Mouse (Mus musculus): ENCODE measurements around the gene Gm20517. TPM values are rescaled to one million over a fixed set of nuclear protein-coding genes. Genes with fewer than 3 reads are reported as not detected.
A peak's percentile ranks its signal among the peaks of the same experiment; 100 is the strongest.

The Gm20517 gene
- polyA plus RNA-seq, 1 experiment: 1.5 TPM

DNA sequence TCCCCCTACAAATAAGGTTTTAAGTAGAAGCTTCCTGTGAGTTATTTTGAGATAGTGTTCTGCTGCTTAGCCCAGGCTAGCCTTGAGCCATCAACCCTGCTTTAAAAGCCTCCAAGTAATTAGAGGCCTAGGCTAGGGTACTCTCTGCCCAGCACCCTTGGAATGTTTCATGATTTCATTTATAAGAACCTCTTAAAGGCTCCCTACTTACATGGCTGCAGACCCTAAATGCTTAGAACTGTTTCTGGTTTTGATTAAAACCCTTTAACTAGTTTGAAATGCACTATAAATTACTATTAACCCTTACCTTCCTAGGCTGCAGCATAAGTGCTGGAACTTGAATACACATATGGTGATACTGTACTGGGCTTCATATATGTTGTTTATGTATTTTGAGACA, 39.0 kb upstream of the Gm20517 start:
- H3ac ChIP-seq (ENCODE audit: control insufficient read depth, insufficient read length): no peak overlapping the region
- H3K4me2 ChIP-seq (ENCODE audit: low read depth): no peak overlapping the region
- H3K4me3 ChIP-seq: no peak overlapping the region
- H3K79me2 ChIP-seq (ENCODE audit: control insufficient read depth, insufficient read depth): no peaks in the 10 kb centered on the region
- no peaks in the 10 kb centered on the region for H3K36me3 ChIP-seq (ENCODE audit: control insufficient read depth, insufficient read depth)
- TF ChIP-seq USF1 (IDR thresholded peaks at IDR 0.05; ENCODE audit: low read depth): no peak
- TF ChIP-seq MYOG (IDR thresholded peaks at IDR 0.05; ENCODE audit: control insufficient read depth in 1 of 3, insufficient read depth in 1 of 3, insufficient read length in 2 of 3, low read depth in 2 of 3): no peak
- no peak for TF ChIP-seq MYOD1 (IDR thresholded peaks at IDR 0.05; ENCODE audit: control insufficient read depth in 1 of 3, insufficient read length in 2 of 3, low read depth in 2 of 3)
- no peak for TF ChIP-seq TCF12 (IDR thresholded peaks at IDR 0.05; ENCODE audit: insufficient read depth, poor library complexity, severe bottlenecking)
- no peak for TF ChIP-seq E2F4 (IDR thresholded peaks at IDR 0.05; ENCODE audit: insufficient read depth)
- TF ChIP-seq REST (IDR thresholded peaks at IDR 0.05; ENCODE audit: insufficient read depth, insufficient read length): no peak
- no peaks in the 10 kb centered on the region for H3K27me3 ChIP-seq (ENCODE audit: control insufficient read depth, insufficient read depth, insufficient read length)

DNA sequence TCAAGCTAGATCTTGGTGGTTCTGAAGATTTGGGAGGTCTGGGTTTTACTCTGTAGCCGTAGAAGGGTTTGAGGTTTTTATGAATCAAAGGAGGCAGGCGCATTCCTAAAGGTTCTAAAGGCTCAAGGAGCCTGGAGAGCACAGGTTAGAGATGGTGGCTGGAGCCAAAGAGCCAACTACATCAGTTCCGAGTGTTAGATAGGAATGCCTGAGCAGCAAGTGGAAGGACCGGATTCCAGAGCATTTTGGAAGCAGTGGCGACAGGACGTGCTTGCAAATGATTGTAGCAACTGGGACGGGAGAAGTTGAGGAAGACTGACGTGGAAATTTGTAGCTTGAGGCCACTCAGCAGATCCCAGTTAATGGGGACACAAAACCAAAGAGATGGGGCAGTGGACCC, 37.4 kb upstream of the Gm20517 start:
- H3K79me2 ChIP-seq (ENCODE audit: control insufficient read depth, insufficient read depth): no peaks in the 10 kb centered on the region
- no peaks in the 10 kb centered on the region for H3K36me3 ChIP-seq (ENCODE audit: control insufficient read depth, insufficient read depth)
- no peak overlapping the region for H3ac ChIP-seq (ENCODE audit: control insufficient read depth, insufficient read length)
- no peak overlapping the region for H3K4me2 ChIP-seq (ENCODE audit: low read depth)
- no peak for TF ChIP-seq TCF12 (IDR thresholded peaks at IDR 0.05; ENCODE audit: insufficient read depth, poor library complexity, severe bottlenecking)
- TF ChIP-seq POLR2A (IDR thresholded peaks at IDR 0.05; ENCODE audit: insufficient read length, low read depth): no peak
- no peak for TF ChIP-seq USF1 (IDR thresholded peaks at IDR 0.05; ENCODE audit: low read depth)
- no peak for TF ChIP-seq MAX (IDR thresholded peaks at IDR 0.05; ENCODE audit: low read depth)
- H3K4me3 ChIP-seq: no peak overlapping the region
- no peaks in the 10 kb centered on the region for H3K27me3 ChIP-seq (ENCODE audit: control insufficient read depth, insufficient read depth, insufficient read length)

DNA sequence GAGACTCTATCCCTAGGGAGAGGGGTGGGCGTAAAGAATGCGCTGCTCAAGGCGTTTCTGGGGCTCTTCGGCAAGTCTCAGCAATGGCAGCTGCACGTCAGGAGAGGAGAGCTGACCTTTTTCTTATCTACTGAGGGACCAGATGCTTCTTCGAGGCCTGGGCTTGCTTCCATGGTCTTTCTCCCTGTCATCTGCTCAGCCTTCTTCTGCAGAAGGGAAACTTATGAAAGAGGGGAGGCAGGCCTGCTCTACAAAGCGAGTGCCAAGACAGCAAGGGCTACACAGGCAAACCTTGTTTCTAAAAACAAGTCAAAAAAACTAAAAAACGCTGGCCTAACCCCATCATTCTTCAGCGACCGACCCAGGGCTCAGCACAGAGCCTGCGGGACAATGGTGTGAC, 36.6 kb upstream of the Gm20517 start:
- Histone ChIP-seq H3K4me2 (ENCODE audit: low read depth) (no peak overlapping the region), H3ac (ENCODE audit: control insufficient read depth, insufficient read length) (no peak overlapping the region), H3K79me2 (ENCODE audit: control insufficient read depth, insufficient read depth) (no peaks in the 10 kb centered on the region), H3K4me3 (no peak overlapping the region), H3K36me3 (ENCODE audit: control insufficient read depth, insufficient read depth) (no peaks in the 10 kb centered on the region), H3K27me3 (ENCODE audit: control insufficient read depth, insufficient read depth, insufficient read length) (no peaks in the 10 kb centered on the region)
- TF ChIP-seq POLR2A (IDR thresholded peaks at IDR 0.05; ENCODE audit: insufficient read length, low read depth) (no peak), MYOD1 (IDR thresholded peaks at IDR 0.05; ENCODE audit: control insufficient read depth in 1 of 3, insufficient read length in 2 of 3, low read depth in 2 of 3) (peak in 1 of 3 experiments; percentile 13), TCF3 (IDR thresholded peaks at IDR 0.05; ENCODE audit: insufficient read length, low read depth) (no peak)

DNA sequence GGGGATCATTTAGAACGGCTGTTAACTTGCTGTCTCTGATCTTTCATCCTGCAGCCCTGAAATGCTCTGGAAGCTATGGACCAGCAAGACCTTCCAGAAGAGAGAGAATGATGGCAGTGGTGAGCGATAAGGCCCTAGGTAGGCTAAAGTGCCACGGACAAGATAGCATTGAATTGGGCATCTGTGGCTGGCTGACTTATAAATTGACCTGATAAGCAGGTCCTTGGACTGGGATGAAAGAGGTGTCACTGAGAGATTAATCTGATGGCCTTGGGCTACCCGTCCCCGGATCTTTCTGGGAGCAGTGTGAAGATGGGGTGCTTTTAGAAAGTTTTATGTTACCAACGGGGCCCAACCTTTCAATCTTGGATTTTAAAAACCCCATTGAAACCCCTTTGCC, 32.7 kb upstream of the Gm20517 start:
- Histone ChIP-seq H3ac (ENCODE audit: control insufficient read depth, insufficient read length) (no peak overlapping the region), H3K27me3 (ENCODE audit: control insufficient read depth, insufficient read depth, insufficient read length) (no peaks in the 10 kb centered on the region), H3K79me2 (ENCODE audit: control insufficient read depth, insufficient read depth) (no peaks in the 10 kb centered on the region), H3K36me3 (ENCODE audit: control insufficient read depth, insufficient read depth) (no peaks in the 10 kb centered on the region), H3K4me3 (no peak overlapping the region), H3K4me2 (ENCODE audit: low read depth) (no peak overlapping the region)
- TF ChIP-seq USF1 (IDR thresholded peaks at IDR 0.05; ENCODE audit: low read depth) (no peak), TCF12 (IDR thresholded peaks at IDR 0.05; ENCODE audit: insufficient read depth, poor library complexity, severe bottlenecking) (no peak), MYOG (IDR thresholded peaks at IDR 0.05; ENCODE audit: control insufficient read depth in 1 of 3, insufficient read depth in 1 of 3, insufficient read length in 2 of 3, low read depth in 2 of 3) (no peak), REST (IDR thresholded peaks at IDR 0.05; ENCODE audit: insufficient read depth, insufficient read length) (no peak)

DNA sequence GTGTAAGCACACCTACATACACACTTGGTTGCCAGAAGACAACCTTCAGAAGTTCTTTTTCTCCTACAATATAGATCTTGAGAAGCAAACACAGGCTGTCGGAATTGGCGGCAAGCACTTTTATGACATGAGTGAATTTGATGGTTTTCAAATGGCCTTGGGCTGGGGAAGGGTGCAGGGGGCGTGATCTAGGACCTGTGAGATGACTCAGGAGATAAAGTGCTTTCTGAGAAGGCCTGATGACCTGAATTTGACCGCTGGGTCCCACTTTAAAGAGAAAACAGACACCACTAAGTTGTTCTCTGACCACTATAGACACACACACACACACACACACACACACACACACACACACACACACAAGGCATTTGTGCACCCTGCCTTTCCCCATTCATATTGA, 30.4 kb upstream of the Gm20517 start:
- H3ac ChIP-seq (ENCODE audit: control insufficient read depth, insufficient read length): no peak overlapping the region
- H3K36me3 ChIP-seq (ENCODE audit: control insufficient read depth, insufficient read depth): no peaks in the 10 kb centered on the region
- H3K27me3 ChIP-seq (ENCODE audit: control insufficient read depth, insufficient read depth, insufficient read length): no peaks in the 10 kb centered on the region
- no peak overlapping the region for H3K4me2 ChIP-seq (ENCODE audit: low read depth)
- TF ChIP-seq SRF (IDR thresholded peaks at IDR 0.05; ENCODE audit: control insufficient read depth, insufficient read length, low read depth) (no peak), CEBPB (IDR thresholded peaks at IDR 0.05; ENCODE audit: insufficient read depth, poor library complexity, severe bottlenecking) (no peak), USF1 (IDR thresholded peaks at IDR 0.05; ENCODE audit: low read depth) (no peak), E2F4 (IDR thresholded peaks at IDR 0.05; ENCODE audit: insufficient read depth) (no peak), MYOD1 (IDR thresholded peaks at IDR 0.05; ENCODE audit: control insufficient read depth in 1 of 3, insufficient read length in 2 of 3, low read depth in 2 of 3) (no peak), MYOG (IDR thresholded peaks at IDR 0.05; ENCODE audit: control insufficient read depth in 1 of 3, insufficient read depth in 1 of 3, insufficient read length in 2 of 3, low read depth in 2 of 3) (no peak), MAX (IDR thresholded peaks at IDR 0.05; ENCODE audit: low read depth) (no peak), POLR2AphosphoS2 (IDR thresholded peaks at IDR 0.05; ENCODE audit: insufficient read length, low read depth) (no peak)
- H3K4me3 ChIP-seq: no peak overlapping the region
- H3K79me2 ChIP-seq (ENCODE audit: control insufficient read depth, insufficient read depth): no peaks in the 10 kb centered on the region

DNA sequence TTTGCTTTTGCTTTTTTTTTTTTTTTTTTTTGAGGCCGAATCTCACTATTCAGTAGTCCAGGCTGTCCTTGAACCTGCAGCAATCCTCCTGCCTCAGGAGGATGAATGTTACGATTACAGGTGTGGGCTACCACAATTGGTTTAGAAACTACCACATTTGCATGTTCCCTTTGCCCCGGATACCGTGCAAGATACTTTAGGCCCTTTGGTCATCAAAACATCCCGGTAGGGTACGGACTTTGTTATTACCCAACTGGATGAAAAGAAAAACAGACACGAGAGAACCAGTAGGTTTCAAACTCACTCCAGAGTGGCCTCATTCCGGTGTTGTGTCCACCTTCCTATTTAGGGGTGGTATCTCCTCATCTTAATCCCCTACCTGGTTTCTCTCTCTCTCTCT, 22.9 kb upstream of the Gm20517 start:
- Histone ChIP-seq H3K79me2 (ENCODE audit: control insufficient read depth, insufficient read depth) (no peaks in the 10 kb centered on the region), H3K4me2 (ENCODE audit: low read depth) (no peak overlapping the region), H3K36me3 (ENCODE audit: control insufficient read depth, insufficient read depth) (no peaks in the 10 kb centered on the region), H3ac (ENCODE audit: control insufficient read depth, insufficient read length) (no peak overlapping the region), H3K4me3 (no peak overlapping the region), H3K27me3 (ENCODE audit: control insufficient read depth, insufficient read depth, insufficient read length) (no peaks in the 10 kb centered on the region)
- TF ChIP-seq POLR2A (IDR thresholded peaks at IDR 0.05; ENCODE audit: insufficient read length, low read depth) (no peak), SRF (IDR thresholded peaks at IDR 0.05; ENCODE audit: control insufficient read depth, insufficient read length, low read depth) (no peak), POLR2AphosphoS2 (IDR thresholded peaks at IDR 0.05; ENCODE audit: insufficient read length, low read depth) (no peak), E2F4 (IDR thresholded peaks at IDR 0.05; ENCODE audit: insufficient read depth) (no peak), CEBPB (IDR thresholded peaks at IDR 0.05; ENCODE audit: insufficient read depth, poor library complexity, severe bottlenecking) (no peak), MAX (IDR thresholded peaks at IDR 0.05; ENCODE audit: low read depth) (no peak), MYOD1 (IDR thresholded peaks at IDR 0.05; ENCODE audit: control insufficient read depth in 1 of 3, insufficient read length in 2 of 3, low read depth in 2 of 3) (no peak), USF1 (IDR thresholded peaks at IDR 0.05; ENCODE audit: low read depth) (no peak), REST (IDR thresholded peaks at IDR 0.05; ENCODE audit: insufficient read depth, insufficient read length) (no peak), MYOG (IDR thresholded peaks at IDR 0.05; ENCODE audit: control insufficient read depth in 1 of 3, insufficient read depth in 1 of 3, insufficient read length in 2 of 3, low read depth in 2 of 3) (no peak), TCF3 (IDR thresholded peaks at IDR 0.05; ENCODE audit: insufficient read length, low read depth) (no peak), TCF12 (IDR thresholded peaks at IDR 0.05; ENCODE audit: insufficient read depth, poor library complexity, severe bottlenecking) (no peak)
